Mouse (Mus musculus): ENCODE measurements at regions not wholly inside any gene's neighbourhood (a gene's known extent, or its start where the extent isn't known, plus 50 kb on each side); places are given as distances from the start of the nearest gene placed in this dataset.

DNA sequence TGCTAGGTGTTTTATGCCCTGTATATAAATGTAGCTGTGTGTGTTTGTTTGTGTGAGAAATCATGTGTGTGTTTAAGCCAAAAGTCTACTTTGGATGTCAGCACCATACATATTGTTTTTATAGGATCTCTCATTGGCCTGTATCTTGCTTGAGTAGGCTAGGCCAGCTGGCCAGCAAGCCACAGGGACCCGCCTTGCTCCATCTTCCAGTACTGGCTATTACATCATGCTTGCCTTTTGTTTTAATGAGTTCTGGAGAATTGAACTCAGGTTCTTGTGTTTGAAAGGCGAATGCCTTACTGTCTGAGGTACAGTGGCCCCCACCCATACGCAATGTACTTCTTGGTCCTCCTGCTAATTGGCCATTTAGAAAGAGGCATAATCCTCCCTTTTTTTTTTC is 559.9 kb downstream of the Ebf1 start:
- Histone ChIP-seq H3K9ac (no peak overlapping the region), H3K4me2 (no peak overlapping the region), H3K36me3 (no peaks in the 10 kb centered on the region), H3K9me3 (replicated peaks) (no peaks in the 10 kb centered on the region), H3K4me3 (replicated peaks) (no peak overlapping the region), H3K27me3 (no peaks in the 10 kb centered on the region), H3K4me1 (replicated peaks) (no peaks in the 10 kb centered on the region), H3K27ac (no peak overlapping the region)
- 64% methylated on average over 3 of the region's 3 CpGs for WGBS (ENCODE audit: insufficient replicate concordance)
- ATAC-seq (ENCODE audit: low read depth) (no peak), DNase-seq (no peak)

DNA sequence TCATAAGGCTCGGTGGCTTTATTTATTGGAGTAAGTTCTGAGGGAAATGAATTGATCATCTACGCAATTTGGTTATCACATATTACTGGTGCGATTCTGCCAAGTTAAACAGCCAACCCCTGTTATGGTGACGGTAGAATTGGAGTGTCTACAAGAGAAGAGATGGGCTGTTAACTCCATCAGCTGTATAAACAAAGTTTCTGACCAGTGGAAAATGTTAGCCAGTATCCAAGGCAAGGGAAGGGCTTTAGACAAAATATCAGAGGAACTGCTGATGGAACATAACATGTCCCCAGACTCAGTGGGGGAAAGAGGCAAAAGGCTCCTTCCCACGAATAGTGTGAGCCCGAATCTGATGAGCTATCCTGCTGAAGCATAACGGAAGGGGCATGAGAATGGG is 560.9 kb downstream of the Ebf1 start:
- Histone ChIP-seq H3K9me3 (replicated peaks) (no peaks in the 10 kb centered on the region), H3K27ac (no peak overlapping the region), H3K4me1 (replicated peaks) (no peaks in the 10 kb centered on the region), H3K27me3 (no peaks in the 10 kb centered on the region), H3K9ac (no peak overlapping the region), H3K36me3 (no peaks in the 10 kb centered on the region), H3K4me3 (replicated peaks) (no peak overlapping the region), H3K4me2 (no peak overlapping the region)
- 71% methylated on average over 7 of the region's 7 CpGs for WGBS (ENCODE audit: insufficient replicate concordance)
- DNase-seq (no peak), ATAC-seq (ENCODE audit: low read depth) (no peak)

- Histone ChIP-seq H3K27ac (no peak overlapping the region), H3K36me3 (no peaks in the 10 kb centered on the region), H3K4me1 (replicated peaks) (no peaks in the 10 kb centered on the region), H3K9ac (no peak overlapping the region), H3K4me3 (replicated peaks) (no peak overlapping the region), H3K4me2 (no peak overlapping the region), H3K27me3 (no peaks in the 10 kb centered on the region), H3K9me3 (replicated peaks) (no peaks in the 10 kb centered on the region)
- WGBS (ENCODE audit: insufficient replicate concordance), result 50% methylated on average over 1 of the region's 1 CpGs
- ATAC-seq (ENCODE audit: low read depth) (no peak), DNase-seq (no peak)
Observed at GRCm38 (mm10) chr11:45179019-45179418, 561.9 kb downstream of the Ebf1 start.

DNA sequence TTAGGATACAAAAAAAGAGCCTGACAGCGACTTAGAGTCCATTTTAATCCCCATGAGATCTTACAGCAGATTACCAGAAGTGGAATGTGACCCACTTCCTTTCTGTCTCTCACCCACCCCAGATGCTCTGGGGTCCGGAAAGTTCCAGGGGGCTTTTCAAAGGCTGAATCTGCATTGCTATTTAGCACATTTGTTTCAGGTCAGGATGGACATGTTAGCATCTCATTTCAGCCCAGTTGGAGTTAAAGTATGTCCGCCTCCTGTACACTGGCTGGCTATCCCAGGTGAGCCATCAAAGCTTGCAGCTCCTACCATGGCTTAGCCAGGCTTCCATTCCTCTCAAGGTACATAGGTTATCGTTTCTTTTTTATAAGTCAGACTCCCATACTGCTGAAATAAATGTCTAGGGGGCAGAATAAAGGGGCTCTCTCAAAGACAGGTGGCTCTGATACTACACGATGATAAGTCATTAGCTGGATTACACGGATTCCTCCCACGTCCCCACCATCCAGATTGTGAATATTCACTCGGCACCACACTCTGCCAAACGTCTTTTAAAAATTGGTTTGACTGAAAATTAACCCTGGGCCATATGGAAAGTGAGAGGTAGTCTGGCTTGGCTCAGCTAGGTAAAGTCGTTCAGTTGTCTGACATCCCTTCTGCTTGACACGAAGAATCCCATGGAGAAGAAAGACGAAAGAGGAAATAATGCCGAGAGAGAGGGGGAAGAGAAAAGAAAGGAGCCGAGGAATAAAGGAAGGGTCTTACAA is 573.7 kb downstream of the Ebf1 start:
- Histone ChIP-seq H3K36me3 (no peaks in the 10 kb centered on the region), H3K27ac (no peak overlapping the region), H3K4me2 (no peak overlapping the region), H3K9me3 (replicated peaks) (no peaks in the 10 kb centered on the region), H3K4me3 (replicated peaks) (no peak overlapping the region), H3K4me1 (replicated peaks) (no peaks in the 10 kb centered on the region), H3K27me3 (no peaks in the 10 kb centered on the region), H3K9ac (no peak overlapping the region)
- WGBS (ENCODE audit: insufficient replicate concordance), result 58% methylated on average over 14 of the region's 14 CpGs
- ATAC-seq (ENCODE audit: low read depth), result no peak
- DNase-seq, result no peak

DNA sequence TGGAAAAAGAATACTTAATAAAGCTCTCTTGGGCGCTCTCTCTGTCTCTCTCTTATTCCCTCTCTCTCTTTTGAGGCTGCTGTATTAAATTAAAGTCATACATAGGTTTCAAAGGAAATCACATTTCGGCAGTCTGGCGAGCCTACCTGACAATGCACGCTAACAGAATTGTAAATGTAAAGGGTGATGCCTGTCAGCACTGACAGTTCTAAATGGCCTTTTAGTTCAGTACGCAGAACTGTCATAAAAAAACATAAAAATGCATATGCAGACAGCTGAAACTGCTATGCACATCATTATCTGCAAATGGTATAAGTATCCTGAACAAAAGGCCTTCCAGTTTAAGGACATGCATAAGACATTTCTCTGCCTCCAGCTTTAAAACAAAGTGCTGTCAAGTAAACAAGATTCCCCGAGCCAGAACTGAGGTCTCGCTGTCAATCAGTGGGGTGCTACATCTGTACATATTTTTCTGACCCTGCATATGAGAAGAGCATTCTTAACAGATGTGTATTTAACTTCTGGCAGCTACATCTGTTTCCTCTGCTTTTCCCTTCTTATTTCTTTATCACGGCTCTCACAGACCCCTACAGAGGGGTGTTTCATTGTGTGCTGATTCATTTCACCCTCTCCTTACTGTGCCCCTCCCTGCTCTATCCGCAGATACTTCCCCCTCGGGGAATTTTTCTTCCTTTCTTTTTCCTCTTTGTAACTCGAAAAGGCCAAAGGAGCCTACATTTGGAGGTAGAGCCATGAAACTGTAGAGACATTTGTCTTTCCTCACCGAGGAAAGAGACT is 574.5 kb downstream of the Ebf1 start:
- Histone ChIP-seq H3K27ac (no peak overlapping the region), H3K4me1 (replicated peaks) (no peaks in the 10 kb centered on the region), H3K4me2 (no peak overlapping the region), H3K36me3 (no peaks in the 10 kb centered on the region), H3K4me3 (replicated peaks) (no peak overlapping the region), H3K9me3 (replicated peaks) (no peaks in the 10 kb centered on the region), H3K9ac (no peak overlapping the region), H3K27me3 (no peaks in the 10 kb centered on the region)
- no peak for ATAC-seq (ENCODE audit: low read depth)
- DNase-seq, result no peak
- 44% methylated on average over 12 of the region's 12 CpGs for WGBS (ENCODE audit: insufficient replicate concordance)

- no peak for DNase-seq
- H3K9me3 ChIP-seq (replicated peaks), result no peaks in the 10 kb centered on the region
- H3K4me1 ChIP-seq (replicated peaks), result no peaks in the 10 kb centered on the region
- H3K27me3 ChIP-seq, result no peaks in the 10 kb centered on the region
- no peak overlapping the region for H3K9ac ChIP-seq
- H3K27ac ChIP-seq, result no peak overlapping the region
- WGBS (ENCODE audit: insufficient replicate concordance), result 77% methylated on average over 5 of the region's 5 CpGs
- no peak overlapping the region for H3K4me2 ChIP-seq
- no peak overlapping the region for H3K4me3 ChIP-seq (replicated peaks)
- H3K36me3 ChIP-seq, result no peaks in the 10 kb centered on the region
- no peak for ATAC-seq (ENCODE audit: low read depth)
Observed at GRCm38 (mm10) chr11:45193319-45193718, 576.2 kb downstream of the Ebf1 start.

DNA sequence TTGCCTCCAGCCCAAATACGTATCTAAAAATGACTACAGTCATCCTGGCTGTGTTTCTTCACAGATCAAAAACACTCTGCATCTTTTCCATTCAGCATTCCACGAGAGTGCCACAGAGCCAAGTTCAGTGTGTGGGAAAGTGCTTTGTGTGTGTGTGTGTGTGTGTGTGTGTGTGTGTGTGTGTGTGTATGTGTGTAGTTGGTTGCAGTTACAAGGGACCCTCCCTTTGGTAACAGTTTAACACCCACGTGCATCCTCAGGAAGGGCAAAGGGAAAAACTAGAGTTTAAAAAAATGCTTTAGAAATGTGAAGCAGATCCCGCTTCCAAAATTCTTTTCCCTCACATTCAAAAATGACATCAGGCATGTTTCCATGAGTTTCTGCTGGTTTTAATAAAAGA is 582.4 kb downstream of the Ebf1 start:
- whole genome bisulfite sequencing (ENCODE audit: insufficient replicate concordance), result 57% methylated on average over 4 of the region's 4 CpGs
- H3K27me3 ChIP-seq, result no peaks in the 10 kb centered on the region
- no peak overlapping the region for H3K27ac ChIP-seq
- DNase-seq (no peak), ATAC-seq (ENCODE audit: low read depth) (no peak)
- H3K4me1 ChIP-seq (replicated peaks), result no peaks in the 10 kb centered on the region
- H3K4me2 ChIP-seq, result no peak overlapping the region
- H3K4me3 ChIP-seq (replicated peaks), result no peak overlapping the region
- H3K36me3 ChIP-seq, result no peaks in the 10 kb centered on the region
- no peak overlapping the region for H3K9ac ChIP-seq
- H3K9me3 ChIP-seq (replicated peaks), result no peaks in the 10 kb centered on the region

- Histone ChIP-seq H3K9ac (no peak overlapping the region), H3K27ac (no peak overlapping the region), H3K4me3 (replicated peaks) (no peak overlapping the region), H3K4me1 (replicated peaks) (no peaks in the 10 kb centered on the region), H3K9me3 (replicated peaks) (no peaks in the 10 kb centered on the region), H3K4me2 (no peak overlapping the region), H3K36me3 (no peaks in the 10 kb centered on the region), H3K27me3 (no peaks in the 10 kb centered on the region)
- DNase-seq (no peak), ATAC-seq (ENCODE audit: low read depth) (no peak)
- 56% methylated on average over 9 of the region's 9 CpGs for WGBS (ENCODE audit: insufficient replicate concordance)
Observed at GRCm38 (mm10) chr11:45200714-45201405, 583.7 kb downstream of the Ebf1 start.

GRCm38 (mm10) chr11:45203446-45203845 is 586.3 kb downstream of the Ebf1 start:
- H3K27ac ChIP-seq, result no peak overlapping the region
- ATAC-seq (ENCODE audit: low read depth), result no peak
- WGBS (ENCODE audit: insufficient replicate concordance), result 57% methylated on average over 5 of the region's 5 CpGs
- DNase-seq, result no peak
- no peak overlapping the region for H3K4me3 ChIP-seq (replicated peaks)
- no peak overlapping the region for H3K9ac ChIP-seq
- no peaks in the 10 kb centered on the region for H3K36me3 ChIP-seq
- no peaks in the 10 kb centered on the region for H3K27me3 ChIP-seq
- no peaks in the 10 kb centered on the region for H3K9me3 ChIP-seq (replicated peaks)
- no peak overlapping the region for H3K4me2 ChIP-seq
- H3K4me1 ChIP-seq (replicated peaks), result no peaks in the 10 kb centered on the region

DNA sequence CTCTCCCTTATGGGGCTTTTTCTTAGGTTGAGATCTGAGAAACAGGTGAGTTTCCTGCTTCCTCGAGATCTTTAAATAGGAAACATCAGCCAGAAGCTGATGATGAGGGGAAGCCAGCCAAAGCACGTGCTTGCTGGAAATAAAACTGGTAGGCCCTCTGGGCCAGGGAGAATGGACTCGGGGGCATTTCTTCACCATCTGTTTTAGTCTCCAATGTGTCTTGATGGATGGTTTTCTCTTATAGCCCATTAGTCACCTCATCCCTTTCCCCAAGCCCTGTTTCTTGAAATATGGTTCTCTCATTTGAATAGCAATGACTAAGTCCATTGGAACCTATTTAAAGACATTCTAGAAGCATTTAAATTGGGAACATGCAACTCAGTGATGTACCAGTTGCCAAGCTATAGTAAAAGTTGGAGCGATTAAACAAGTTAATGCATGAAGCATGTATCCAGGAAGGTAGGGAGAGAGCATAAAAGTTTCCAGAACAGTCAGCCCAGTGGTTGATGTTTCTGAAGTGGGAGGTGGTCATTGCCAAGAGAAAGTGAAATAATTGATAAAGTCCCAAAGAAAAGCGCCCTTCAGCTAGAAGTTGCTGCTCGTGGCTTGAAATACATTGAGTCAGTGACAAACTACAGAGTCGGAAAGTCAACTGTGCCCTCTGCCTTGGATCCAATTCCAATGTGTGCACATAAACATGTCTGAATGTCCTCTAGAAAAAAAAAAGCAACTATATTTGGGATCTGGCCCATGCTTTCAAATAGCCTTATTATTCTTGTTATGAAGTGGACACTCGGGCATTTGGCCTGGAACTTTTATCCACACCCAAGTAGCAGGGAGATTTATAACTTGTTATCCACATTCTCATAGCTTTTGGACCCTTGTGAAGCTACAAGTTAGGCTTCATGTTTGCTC is 589.8 kb downstream of the Ebf1 start:
- no peak for DNase-seq
- 60% methylated on average over 8 of the region's 8 CpGs for WGBS (ENCODE audit: insufficient replicate concordance)
- no peak for ATAC-seq (ENCODE audit: low read depth)
- Histone ChIP-seq H3K36me3 (no peaks in the 10 kb centered on the region), H3K4me1 (replicated peaks) (no peaks in the 10 kb centered on the region), H3K9me3 (replicated peaks) (no peaks in the 10 kb centered on the region), H3K27me3 (no peaks in the 10 kb centered on the region), H3K4me2 (no peak overlapping the region), H3K27ac (no peak overlapping the region), H3K9ac (no peak overlapping the region), H3K4me3 (replicated peaks) (no peak overlapping the region)

- DNase-seq (no peak), ATAC-seq (ENCODE audit: low read depth) (no peak)
- no peak overlapping the region for H3K9ac ChIP-seq
- 38% methylated on average over 1 of the region's 1 CpGs for WGBS (ENCODE audit: insufficient replicate concordance)
- H3K4me1 ChIP-seq (replicated peaks), result no peaks in the 10 kb centered on the region
- no peak overlapping the region for H3K4me2 ChIP-seq
- no peaks in the 10 kb centered on the region for H3K36me3 ChIP-seq
- H3K4me3 ChIP-seq (replicated peaks), result no peak overlapping the region
- H3K27me3 ChIP-seq, result no peaks in the 10 kb centered on the region
- no peak overlapping the region for H3K27ac ChIP-seq
- H3K9me3 ChIP-seq (replicated peaks), result no peaks in the 10 kb centered on the region
Observed at GRCm38 (mm10) chr11:45214096-45214495, 597.0 kb downstream of the Ebf1 start.

Data from liver, embryonic 13.5 days (tissue).